Mouse (Mus musculus) C2C12 (cell line): ENCODE measurements around the gene Atp11c. TPM values are rescaled to one million over a fixed set of nuclear protein-coding genes. Genes with fewer than 3 reads are reported as not detected.

Experiments used
- H3K27me3 ChIP-seq: one replicate; pipeline ENCODE4 v1.6.1; 2011; ENCODE audit not compliant: control insufficient read depth, insufficient read depth, insufficient read length
- H3K36me3 ChIP-seq: one replicate; pipeline ENCODE4 v1.6.1; 2011; ENCODE audit not compliant: control insufficient read depth, insufficient read depth
- H3K4me3 ChIP-seq: one replicate; pipeline ENCODE4 v1.5.1; 2011; ENCODE audit warnings: mild to moderate bottlenecking, control low read depth; ENCODE audit not compliant: poor library complexity, insufficient read depth, severe bottlenecking
- H3K79me2 ChIP-seq: one replicate; pipeline ENCODE4 v1.6.1; 2011; ENCODE audit not compliant: control insufficient read depth, insufficient read depth
- H3K79me3 ChIP-seq: one replicate; pipeline ENCODE4 v1.6.1; 2011; ENCODE audit warnings: low read depth, control low read depth
- H3ac ChIP-seq: one replicate; pipeline ENCODE3; 2011; ENCODE audit warnings: low read depth; ENCODE audit not compliant: control insufficient read depth, insufficient read length
- CEBPB ChIP-seq: IDR thresholded peaks from one replicate; pipeline ENCODE4 v1.6.1; 2011; ENCODE audit warnings: low read depth, mild to moderate bottlenecking, control low read depth, moderate library complexity
- CTCF ChIP-seq: IDR thresholded peaks from one replicate; pipeline ENCODE4 v1.5.1; 2011; ENCODE audit not compliant: control insufficient read depth, insufficient read depth, insufficient read length
- FOSL1 ChIP-seq: IDR thresholded peaks from one replicate; pipeline ENCODE4 v1.8.0; 2011; ENCODE audit warnings: mild to moderate bottlenecking, low read length; ENCODE audit not compliant: poor library complexity, insufficient read depth, severe bottlenecking
- MAX ChIP-seq: IDR thresholded peaks from one replicate; pipeline ENCODE4 v1.6.1; 2011; ENCODE audit warnings: mild to moderate bottlenecking, control low read depth
- MYOD1 ChIP-seq: IDR thresholded peaks from one replicate; pipeline ENCODE4 v1.6.1; 2011; ENCODE audit warnings: low read depth; ENCODE audit not compliant: control insufficient read depth, insufficient read length
- MYOG ChIP-seq: IDR thresholded peaks from one replicate; pipeline ENCODE4 v1.6.1; 2011; ENCODE audit not compliant: control insufficient read depth, insufficient read length; ENCODE audit errors: extremely low read depth
- USF1 ChIP-seq: IDR thresholded peaks from one replicate; pipeline ENCODE4 v1.6.1; 2011; ENCODE audit warnings: low read depth, mild to moderate bottlenecking, control low read depth, moderate library complexity
- polyA plus RNA-seq: library from polyadenylated mRNA; unstranded; fragments of >200 nt; fragmentation: generic; extraction: Trizol; gene quantifications from one replicate; pipeline ENCODE4 v1.2.1, GENCODE M21; 2012; ENCODE audit warnings: missing spikeins

Atp11c gene
- polyA plus RNA-seq, 1 experiment, result 2.0 TPM

GRCm38 (mm10) chrX:60547098-60547443 lies 45.4 kb downstream of the Atp11c start:
- Histone ChIP-seq H3K4me3 (no peak overlapping the region), H3ac (no peak overlapping the region), H3K27me3 (no peaks in the 10 kb centered on the region)

GRCm38 (mm10) chrX:60545906-60546305 lies 46.6 kb downstream of the Atp11c start:
- no peaks in the 10 kb centered on the region for H3K27me3 ChIP-seq
- H3ac ChIP-seq, result no peak overlapping the region
- no peaks in the 10 kb centered on the region for H3K79me2 ChIP-seq
- no peaks in the 10 kb centered on the region for H3K36me3 ChIP-seq
- TF ChIP-seq MYOG (no peak), USF1 (no peak), CTCF (no peak), FOSL1 (no peak), CEBPB (no peak), MYOD1 (no peak), MAX (no peak)
- H3K4me3 ChIP-seq, result no peak overlapping the region
- H3K79me3 ChIP-seq, result no peaks in the 10 kb centered on the region

More at GRCm38 (mm10) chrX:60547098-60547443, 45.4 kb downstream of the Atp11c start:
- H3K79me2 ChIP-seq, result no peaks in the 10 kb centered on the region
- no peaks in the 10 kb centered on the region for H3K79me3 ChIP-seq
- no peaks in the 10 kb centered on the region for H3K36me3 ChIP-seq
- no peak for TF ChIP-seq USF1
- TF ChIP-seq MYOG, result no peak
- TF ChIP-seq MYOD1, result no peak
- no peak for TF ChIP-seq CTCF
- no peak for TF ChIP-seq MAX
- TF ChIP-seq FOSL1, result no peak

- no peak overlapping the region for H3K4me3 ChIP-seq
- TF ChIP-seq MAX (no peak), MYOD1 (no peak), USF1 (no peak), FOSL1 (no peak), MYOG (no peak), CEBPB (no peak), CTCF (no peak)
- no peaks in the 10 kb centered on the region for H3K36me3 ChIP-seq
- H3K79me2 ChIP-seq, result no peaks in the 10 kb centered on the region
- no peaks in the 10 kb centered on the region for H3K27me3 ChIP-seq
- H3K79me3 ChIP-seq, result no peaks in the 10 kb centered on the region
- no peak overlapping the region for H3ac ChIP-seq
Measured at GRCm38 (mm10) chrX:60545444-60545843, 47.1 kb downstream of the Atp11c start.

DNA sequence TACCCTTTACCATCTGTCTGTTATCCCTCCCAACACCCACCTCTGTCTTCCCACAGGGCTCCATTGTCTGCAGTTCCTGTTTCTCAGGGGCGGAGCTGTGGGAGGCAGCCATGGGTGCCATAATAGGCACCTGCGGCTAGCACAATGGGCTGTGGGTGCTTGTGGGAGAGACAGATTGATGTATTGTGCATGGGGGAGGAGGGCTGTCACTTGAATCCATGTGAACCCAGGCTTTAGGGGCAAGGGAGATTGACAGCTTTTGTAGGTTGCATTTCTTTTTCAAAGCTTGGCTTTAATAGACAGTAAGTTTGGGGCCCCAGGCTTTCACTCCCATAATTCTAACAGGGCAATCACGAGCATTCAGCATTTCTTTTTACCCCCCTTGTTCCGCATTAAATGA lies 48.4 kb downstream of the Atp11c start:
- H3K27me3 ChIP-seq, result no peaks in the 10 kb centered on the region
- TF ChIP-seq CEBPB (no peak), MYOG (no peak), MAX (no peak), MYOD1 (no peak), CTCF (no peak), USF1 (no peak), FOSL1 (no peak)
- H3ac ChIP-seq, result no peak overlapping the region
- H3K4me3 ChIP-seq, result no peak overlapping the region
- H3K79me3 ChIP-seq, result no peaks in the 10 kb centered on the region
- H3K79me2 ChIP-seq, result no peaks in the 10 kb centered on the region
- H3K36me3 ChIP-seq, result no peaks in the 10 kb centered on the region

GRCm38 (mm10) chrX:60542901-60543300 lies 49.6 kb downstream of the Atp11c start:
- no peaks in the 10 kb centered on the region for H3K79me3 ChIP-seq
- H3K4me3 ChIP-seq, result no peak overlapping the region
- H3ac ChIP-seq, result no peak overlapping the region
- H3K79me2 ChIP-seq, result no peaks in the 10 kb centered on the region
- H3K27me3 ChIP-seq, result no peaks in the 10 kb centered on the region
- H3K36me3 ChIP-seq, result no peaks in the 10 kb centered on the region
- TF ChIP-seq MYOG (no peak), CTCF (no peak), USF1 (no peak)

GRCm38 (mm10) chrX:60539149-60539548 lies 53.3 kb downstream of the Atp11c start, which contains the start of gene Gm7073:
Gene Gm7073, minus strand, starts transcription at chrX:60539249.
- H3K79me3 ChIP-seq, result no peaks in the 10 kb centered on the region
- H3K27me3 ChIP-seq, result no peaks in the 10 kb centered on the region
- H3K4me3 ChIP-seq, result no peak within 1 kb of the TSS
- H3ac ChIP-seq, result no peak within 1 kb of the TSS
- no peaks in the 10 kb centered on the region for H3K79me2 ChIP-seq
- no peaks in the 10 kb centered on the region for H3K36me3 ChIP-seq
- TF ChIP-seq MAX, result no peak
- no peak for TF ChIP-seq MYOG
- no peak for TF ChIP-seq FOSL1
- TF ChIP-seq CTCF, result no peak
- TF ChIP-seq USF1, result no peak
- no peak for TF ChIP-seq MYOD1
- TF ChIP-seq CEBPB, result no peak
